Mouse (Mus musculus): ENCODE results near the gene Enho. TPM values are rescaled to one million over a fixed set of nuclear protein-coding genes. Genes with fewer than 3 reads are reported as not detected.

Gene Enho
- polyA plus RNA-seq, 1 experiment, result 97.6 TPM

GRCm38 (mm10) chr4:41678863-41679262 lies 38.7 kb upstream of the Enho start:
- H3K27ac ChIP-seq (ENCODE audit: insufficient read depth, low read length), result no peak overlapping the region
- TF ChIP-seq POLR2A (IDR thresholded peaks at IDR 0.05; ENCODE audit: extremely low read depth, insufficient read depth, low read length) (no peak), CTCF (IDR thresholded peaks at IDR 0.05; ENCODE audit: extremely low read depth, insufficient read depth, low read length) (no peak)
- no peak overlapping the region for H3K4me3 ChIP-seq (ENCODE audit: insufficient read depth, low read length)
- peaks cover 3% of the 10 kb centered on the region for H3K4me1 ChIP-seq (ENCODE audit: control insufficient read depth, insufficient read depth, low read length)

DNA sequence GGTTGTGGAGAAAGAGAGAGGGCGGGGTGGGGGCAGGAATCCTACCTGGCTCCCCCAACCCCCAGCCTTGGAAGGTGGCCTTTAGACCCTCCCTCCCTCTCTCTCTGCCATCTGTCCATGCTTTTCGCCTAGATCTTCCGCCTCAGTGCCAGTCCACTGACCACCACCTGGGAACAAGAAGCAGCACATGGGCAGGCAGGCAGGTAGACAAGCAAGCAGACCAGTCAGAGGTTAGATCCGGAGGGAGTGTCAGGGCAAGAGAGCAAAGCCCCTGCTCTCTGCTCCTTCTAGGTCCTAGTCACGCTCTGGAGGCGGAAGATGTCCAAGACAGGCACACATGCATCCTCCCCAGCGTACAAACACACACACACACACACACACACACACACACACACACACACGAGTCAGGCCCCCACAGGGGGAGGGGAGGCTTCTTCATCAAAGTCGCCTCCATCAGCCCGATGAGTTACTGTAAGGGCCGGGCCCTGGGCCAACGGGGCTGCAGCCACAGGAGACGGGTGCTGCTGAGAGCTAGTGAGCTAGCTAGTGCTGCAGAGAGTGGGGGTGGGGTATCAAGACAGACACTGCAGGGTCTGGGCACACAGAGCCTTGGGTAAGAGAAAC lies 37.0 kb upstream of the Enho start:
- TF ChIP-seq CTCF (IDR thresholded peaks at IDR 0.05; ENCODE audit: extremely low read depth, insufficient read depth, low read length) (no peak), POLR2A (IDR thresholded peaks at IDR 0.05; ENCODE audit: extremely low read depth, insufficient read depth, low read length) (no peak)
- Histone ChIP-seq H3K27ac (ENCODE audit: insufficient read depth, low read length) (no peak overlapping the region), H3K4me1 (ENCODE audit: control insufficient read depth, insufficient read depth, low read length) (peaks cover 2% of the 10 kb centered on the region), H3K4me3 (ENCODE audit: insufficient read depth, low read length) (no peak overlapping the region)

GRCm38 (mm10) chr4:41676248-41677005 lies 36.3 kb upstream of the Enho start:
- no peak for TF ChIP-seq POLR2A (IDR thresholded peaks at IDR 0.05; ENCODE audit: extremely low read depth, insufficient read depth, low read length)
- TF ChIP-seq CTCF (IDR thresholded peaks at IDR 0.05; ENCODE audit: extremely low read depth, insufficient read depth, low read length), result no peak
- Histone ChIP-seq H3K4me3 (ENCODE audit: insufficient read depth, low read length) (no peak overlapping the region), H3K4me1 (ENCODE audit: control insufficient read depth, insufficient read depth, low read length) (no peaks in the 10 kb centered on the region), H3K27ac (ENCODE audit: insufficient read depth, low read length) (no peak overlapping the region)

- no peak overlapping the region for H3K27ac ChIP-seq (ENCODE audit: insufficient read depth, low read length)
- no peak for TF ChIP-seq POLR2A (IDR thresholded peaks at IDR 0.05; ENCODE audit: extremely low read depth, insufficient read depth, low read length)
- TF ChIP-seq CTCF (IDR thresholded peaks at IDR 0.05; ENCODE audit: extremely low read depth, insufficient read depth, low read length), result no peak
- no peak overlapping the region for H3K4me3 ChIP-seq (ENCODE audit: insufficient read depth, low read length)
- H3K4me1 ChIP-seq (ENCODE audit: control insufficient read depth, insufficient read depth, low read length), result no peaks in the 10 kb centered on the region
These were observed 33.1 kb upstream of the Enho start for GRCm38 (mm10) chr4:41673186-41673585.

- H3K27ac ChIP-seq (ENCODE audit: insufficient read depth, low read length), result no peak overlapping the region
- no peak overlapping the region for H3K4me3 ChIP-seq (ENCODE audit: insufficient read depth, low read length)
- H3K4me1 ChIP-seq (ENCODE audit: control insufficient read depth, insufficient read depth, low read length), result no peaks in the 10 kb centered on the region
- TF ChIP-seq CTCF (IDR thresholded peaks at IDR 0.05; ENCODE audit: extremely low read depth, insufficient read depth, low read length), result no peak
- no peak for TF ChIP-seq POLR2A (IDR thresholded peaks at IDR 0.05; ENCODE audit: extremely low read depth, insufficient read depth, low read length)
These were observed 32.4 kb upstream of the Enho start for GRCm38 (mm10) chr4:41672522-41672963.

DNA sequence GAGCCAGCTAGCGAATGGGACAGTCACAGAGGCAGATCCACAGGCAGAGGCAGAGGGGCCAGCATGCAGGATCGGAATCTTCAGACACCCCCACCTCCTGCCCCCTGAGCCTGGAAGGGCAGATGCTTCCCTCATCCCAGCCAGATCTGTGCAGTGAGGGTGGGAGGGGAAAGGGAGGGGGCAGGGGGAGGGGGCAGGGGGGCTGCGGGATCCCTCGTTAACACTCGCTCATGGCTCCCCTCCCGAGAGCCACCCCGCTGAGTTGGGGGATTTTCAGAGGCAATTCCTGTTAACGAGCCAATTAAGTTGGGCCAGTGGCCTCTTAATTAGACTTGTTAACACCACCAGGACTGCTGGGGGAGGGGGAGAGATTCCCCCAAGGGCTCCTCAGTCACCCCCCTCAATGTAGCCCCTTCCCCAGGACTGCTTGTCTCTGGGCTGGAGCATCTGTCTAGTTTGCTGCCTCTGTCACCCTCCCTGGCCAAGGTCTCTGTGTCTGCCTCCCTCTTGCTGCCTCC lies 31.9 kb upstream of the Enho start:
- Histone ChIP-seq H3K4me3 (ENCODE audit: insufficient read depth, low read length) (no peak overlapping the region), H3K27ac (ENCODE audit: insufficient read depth, low read length) (no peak overlapping the region), H3K4me1 (ENCODE audit: control insufficient read depth, insufficient read depth, low read length) (no peaks in the 10 kb centered on the region)
- no peak for TF ChIP-seq POLR2A (IDR thresholded peaks at IDR 0.05; ENCODE audit: extremely low read depth, insufficient read depth, low read length)
- TF ChIP-seq CTCF (IDR thresholded peaks at IDR 0.05; ENCODE audit: extremely low read depth, insufficient read depth, low read length), result no peak

GRCm38 (mm10) chr4:41671500-41671899 lies 31.4 kb upstream of the Enho start:
- no peak overlapping the region for H3K27ac ChIP-seq (ENCODE audit: insufficient read depth, low read length)
- H3K4me3 ChIP-seq (ENCODE audit: insufficient read depth, low read length), result no peak overlapping the region
- TF ChIP-seq POLR2A (IDR thresholded peaks at IDR 0.05; ENCODE audit: extremely low read depth, insufficient read depth, low read length), result no peak
- TF ChIP-seq CTCF (IDR thresholded peaks at IDR 0.05; ENCODE audit: extremely low read depth, insufficient read depth, low read length), result no peak
- no peaks in the 10 kb centered on the region for H3K4me1 ChIP-seq (ENCODE audit: control insufficient read depth, insufficient read depth, low read length)

- Histone ChIP-seq H3K4me1 (ENCODE audit: control insufficient read depth, insufficient read depth, low read length) (no peaks in the 10 kb centered on the region), H3K27ac (ENCODE audit: insufficient read depth, low read length) (no peak overlapping the region), H3K4me3 (ENCODE audit: insufficient read depth, low read length) (no peak overlapping the region)
- no peak for TF ChIP-seq CTCF (IDR thresholded peaks at IDR 0.05; ENCODE audit: extremely low read depth, insufficient read depth, low read length)
- no peak for TF ChIP-seq POLR2A (IDR thresholded peaks at IDR 0.05; ENCODE audit: extremely low read depth, insufficient read depth, low read length)
These were observed 30.7 kb upstream of the Enho start for GRCm38 (mm10) chr4:41670836-41671235.

- TF ChIP-seq POLR2A (IDR thresholded peaks at IDR 0.05; ENCODE audit: extremely low read depth, insufficient read depth, low read length) (no peak), CTCF (IDR thresholded peaks at IDR 0.05; ENCODE audit: extremely low read depth, insufficient read depth, low read length) (no peak)
- no peaks in the 10 kb centered on the region for H3K4me1 ChIP-seq (ENCODE audit: control insufficient read depth, insufficient read depth, low read length)
These were observed 26.5 kb upstream of the Enho start for GRCm38 (mm10) chr4:41666646-41667045.

More at GRCm38 (mm10) chr4:41666646-41667045, 26.5 kb upstream of the Enho start:
- Histone ChIP-seq H3K27ac (ENCODE audit: insufficient read depth, low read length) (no peak overlapping the region), H3K4me3 (ENCODE audit: insufficient read depth, low read length) (no peak overlapping the region)

All from cortical plate, adult 2 months (tissue).